Mouse (Mus musculus): ENCODE measurements at regions not wholly inside any gene's neighbourhood (a gene's known extent, or its start where the extent isn't known, plus 50 kb on each side); places are given as distances from the start of the nearest gene placed in this dataset.

DNA sequence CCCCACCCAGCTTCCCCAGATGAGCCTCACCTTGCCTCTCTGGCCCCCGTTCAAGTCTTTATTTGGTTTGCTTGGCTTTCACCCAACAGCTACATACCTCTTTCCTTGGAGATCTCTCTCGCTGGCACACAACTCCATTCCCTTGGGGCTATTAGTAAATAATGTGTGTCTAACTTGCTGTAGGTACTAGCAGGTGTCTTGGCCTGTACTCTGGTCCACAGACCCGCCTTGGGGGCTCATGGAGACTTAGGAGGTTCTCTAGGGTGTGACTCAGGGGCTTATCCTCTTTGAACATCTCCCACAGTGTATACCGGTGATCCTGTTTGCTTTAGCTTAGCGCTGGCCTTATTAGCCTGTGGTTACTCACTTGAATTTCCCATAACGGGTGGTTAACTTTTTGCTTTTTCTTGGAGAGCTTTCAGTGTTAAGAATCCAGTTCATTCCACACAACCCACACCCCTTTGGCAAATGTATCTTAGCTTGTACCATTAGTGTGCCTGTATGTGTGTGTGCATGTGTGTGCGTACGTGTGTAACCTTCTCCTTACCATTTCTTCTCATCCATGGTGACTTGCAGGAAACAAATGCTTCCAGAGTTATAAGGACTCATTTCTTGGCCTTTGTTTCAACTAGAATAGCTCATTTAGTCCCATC lies 67.3 kb upstream of the Map4k3 start:
- DNase-seq (ENCODE audit: low spot score in 2 of 2), result no peak

DNA sequence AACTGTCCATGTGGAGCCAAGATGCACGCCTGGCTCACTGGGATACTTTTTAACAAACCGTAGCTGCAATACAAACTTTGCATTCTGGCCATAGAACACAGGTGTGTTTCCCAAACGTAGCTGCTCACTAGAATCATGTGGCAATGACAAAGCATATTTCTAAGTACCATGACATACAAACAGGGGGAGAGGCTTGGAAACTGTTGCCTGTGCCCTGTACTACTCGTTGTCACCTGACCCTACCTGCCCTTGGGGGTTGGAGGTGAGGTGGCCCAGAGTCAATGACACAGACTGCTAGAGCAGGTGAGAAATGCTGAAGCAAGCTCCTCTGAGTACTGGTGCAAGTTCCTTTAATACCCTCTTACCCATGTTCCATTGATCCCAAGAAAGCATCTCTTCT lies 64.3 kb upstream of the Map4k3 start:
- DNase-seq (ENCODE audit: low spot score in 2 of 2), result no peak

- no peak for DNase-seq (ENCODE audit: low spot score in 2 of 2)
Measured at GRCm38 (mm10) chr17:80789706-80790105, 61.4 kb upstream of the Map4k3 start.

GRCm38 (mm10) chr17:80789000-80789399 lies 60.7 kb upstream of the Map4k3 start:
- no peak for DNase-seq (ENCODE audit: low spot score in 2 of 2)

DNA sequence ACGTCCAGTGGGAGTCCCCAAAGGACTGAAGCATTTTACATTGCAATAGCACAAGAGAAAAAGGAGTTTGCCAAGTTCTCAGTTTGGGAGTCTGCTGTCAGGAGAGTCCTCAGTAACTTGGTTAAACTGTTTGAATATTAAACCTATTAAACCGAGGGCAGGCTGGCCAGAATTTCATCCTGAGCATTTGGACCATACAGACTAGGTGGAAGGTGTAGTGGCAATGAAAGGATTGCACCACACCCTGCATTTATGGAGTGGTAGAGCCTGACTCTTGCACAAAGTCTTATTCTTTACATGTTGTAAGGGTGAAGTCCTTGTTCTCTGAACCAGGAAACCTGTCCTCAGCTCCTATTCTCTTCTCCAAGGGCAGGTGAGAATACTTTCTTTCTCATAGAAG lies 58.6 kb upstream of the Map4k3 start:
- DNase-seq (ENCODE audit: low spot score in 2 of 2), result no peak

DNA sequence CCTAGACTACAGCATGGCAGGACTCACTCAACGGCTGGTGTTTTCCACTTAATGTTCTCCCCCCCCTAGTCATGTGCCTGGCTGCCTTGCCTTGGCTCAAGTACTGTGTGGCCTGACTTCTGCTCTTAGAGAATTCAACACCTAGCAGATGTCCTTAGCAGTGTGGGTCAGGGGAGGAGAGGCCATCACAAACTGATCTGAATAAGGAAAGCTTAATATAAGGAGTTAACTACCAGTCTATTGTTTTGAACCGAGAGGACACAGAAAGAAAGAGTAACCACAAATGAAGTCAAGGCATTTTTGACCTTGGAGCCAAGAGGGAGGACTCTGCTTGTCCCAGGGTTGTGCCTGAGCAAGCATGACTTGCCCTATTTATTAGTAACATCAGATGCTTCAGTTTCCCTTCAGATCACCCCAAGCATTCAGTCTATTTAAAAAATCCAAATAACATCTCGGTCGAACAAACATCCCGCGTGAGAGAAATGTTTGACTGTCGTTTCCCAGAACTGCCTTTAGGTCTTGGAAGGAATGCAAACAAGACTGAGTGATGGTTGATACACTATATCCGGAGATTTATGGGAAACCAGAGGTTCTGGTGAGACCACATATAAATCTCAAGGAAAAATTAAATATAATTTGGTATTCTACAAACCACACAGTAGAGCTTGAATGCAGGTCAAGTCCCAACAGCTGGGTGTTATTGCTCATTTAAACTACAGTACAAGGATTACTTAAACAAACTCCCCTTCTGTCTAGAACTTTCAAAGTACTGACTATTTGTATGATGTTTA lies 58.0 kb upstream of the Map4k3 start:
- no peak for DNase-seq (ENCODE audit: low spot score in 2 of 2)

- DNase-seq (ENCODE audit: low spot score in 2 of 2), result no peak
Measured at GRCm38 (mm10) chr17:80785476-80785875, 57.2 kb upstream of the Map4k3 start.

- DNase-seq (ENCODE audit: low spot score in 2 of 2), result no peak
Measured at GRCm38 (mm10) chr17:80785049-80785448, 56.8 kb upstream of the Map4k3 start.

- no peak for DNase-seq (ENCODE audit: low spot score in 2 of 2)
Measured at GRCm38 (mm10) chr17:80782233-80782632, 53.9 kb upstream of the Map4k3 start.

- no peak for DNase-seq (ENCODE audit: low spot score in 2 of 2)
Measured at GRCm38 (mm10) chr17:80781621-80782020, 53.3 kb upstream of the Map4k3 start.

DNA sequence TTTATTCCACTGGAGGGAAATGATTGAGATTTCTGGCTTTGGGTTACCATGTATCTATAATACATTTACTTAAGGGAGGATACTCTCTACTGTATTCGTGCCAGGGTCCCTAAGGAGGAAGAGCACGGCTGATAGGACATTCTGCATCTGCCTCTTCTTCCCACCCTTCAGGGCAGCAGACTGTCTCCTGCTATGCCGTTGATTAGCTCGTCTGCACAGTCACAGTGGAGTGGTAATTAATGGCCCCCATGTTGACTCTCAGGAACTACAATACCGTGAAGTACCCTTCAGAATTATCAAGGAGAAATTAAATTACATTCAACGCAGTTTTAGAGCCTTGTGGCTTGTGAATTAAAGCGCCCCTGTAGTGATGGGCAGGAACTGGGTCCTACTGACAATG lies 52.0 kb upstream of the Map4k3 start:
- DNase-seq (ENCODE audit: low spot score in 2 of 2), result no peak

- no peak for DNase-seq (ENCODE audit: low spot score in 2 of 2)
Measured at GRCm38 (mm10) chr17:80779782-80780181, 51.5 kb upstream of the Map4k3 start.
